Mouse (Mus musculus) left cerebral cortex, postnatal 10 days (tissue): ENCODE data around the gene Anp32e. TPM values are rescaled to one million over a fixed set of nuclear protein-coding genes. Genes with fewer than 3 reads are reported as not detected.
"Not testable (repeated sequence)": the region's sequence is repeated elsewhere in the genome, so short reads cannot be mapped to it uniquely, and the experiment has no call there.

Source experiments
- DNase-seq, 2 experiments: peaks; one replicate each; pipeline ENCODE4 v3.0.0; 2021 to 2022; ENCODE audit warnings: low spot score in 2 of 2, mixed read lengths in 1 of 2; ENCODE audit errors: extremely low spot score in 1 of 2
- intact Hi-C: fragments of 180-260 bp; cut with DNase I; formaldehyde crosslinking; loops from one replicate; pipeline ENCODE4 v1.15.1; 2025
- total RNA-seq, 2 experiments: library from RNA; stranded (reverse); gene quantifications; 2 replicates each; pipeline ENCODE4 v1.2.3; 2021

The Anp32e gene
- total RNA-seq = 100 to 1,000 TPM; 104 to 106 TPM

- intact Hi-C loops = no loop called here
- peak; percentile 97 for DNase-seq
These were observed at the start of gene Anp32e for GRCm38 (mm10) chr3:95928658-95929503. Anp32e (plus strand) TSS chr3:95929246.

GRCm38 (mm10) chr3:95881979-95882815 is 46.8 kb upstream of the Anp32e start, which contains the start of gene Ciart:
Ciart (minus strand) TSS chr3:95882251.
- intact Hi-C loops = loop anchor here (5.0 kb wide), 1 partner anchor 165 kb away; no protein-coding TSS in a partner anchor

GRCm38 (mm10) chr3:95882816-95883425 is 46.1 kb upstream of the Anp32e start:
- intact Hi-C loops = loop anchor here (5.0 kb wide), 1 partner anchor 164 kb away; no protein-coding TSS in a partner anchor
- DNase-seq = peak; percentile 71 to 90

More at GRCm38 (mm10) chr3:95881979-95882815, 46.8 kb upstream of the Anp32e start, which contains the start of gene Ciart:
- DNase-seq = peak; percentile 97

GRCm38 (mm10) chr3:95884400-95884799 is 44.6 kb upstream of the Anp32e start:
- DNase-seq = no peak
- intact Hi-C loops = loop anchor here (5.0 kb wide), 1 partner anchor 163 kb away; no protein-coding TSS in a partner anchor

GRCm38 (mm10) chr3:95887596-95887995 is 41.5 kb upstream of the Anp32e start:
- intact Hi-C loops = no loop called here
- no peak for DNase-seq

- intact Hi-C loops = no loop called here
These were observed 39.4 kb upstream of the Anp32e start for GRCm38 (mm10) chr3:95889664-95890063.

GRCm38 (mm10) chr3:95891211-95892065 is 37.6 kb upstream of the Anp32e start, which contains the start of gene BC028528:
BC028528 (minus strand) TSS chr3:95892005.
- intact Hi-C loops = no loop called here
- DNase-seq = peak in 1 of 2 experiments; percentile 81

More at GRCm38 (mm10) chr3:95889664-95890063, 39.4 kb upstream of the Anp32e start:
- DNase-seq = no peak

GRCm38 (mm10) chr3:95892066-95893052 is 36.7 kb upstream of the Anp32e start:
- intact Hi-C loops = no loop called here
- no peak for DNase-seq

- intact Hi-C loops = no loop called here
- peak in 1 of 2 experiments; percentile 68 for DNase-seq
These were observed 35.9 kb upstream of the Anp32e start for GRCm38 (mm10) chr3:95893126-95893525.

GRCm38 (mm10) chr3:95893606-95894316 is 35.3 kb upstream of the Anp32e start, which contains the start of gene Aph1a:
Aph1a (plus strand) TSS chr3:95893969.
- intact Hi-C loops = not testable (repeated sequence)
- peak; percentile 97 to 98 for DNase-seq

GRCm38 (mm10) chr3:95894317-95895160 is 34.5 kb upstream of the Anp32e start:
- DNase-seq = peak in 1 of 2 experiments; percentile 81
- intact Hi-C loops = no loop called here

GRCm38 (mm10) chr3:95895501-95895900 is 33.5 kb upstream of the Anp32e start:
- intact Hi-C loops, DNase-seq: not testable (repeated sequence)

GRCm38 (mm10) chr3:95899800-95900524 is 29.1 kb upstream of the Anp32e start:
- DNase-seq = no peak
- intact Hi-C loops = no loop called here

- DNase-seq = no peak
- intact Hi-C loops = no loop called here
These were observed 27.3 kb upstream of the Anp32e start for GRCm38 (mm10) chr3:95901616-95902372.
